Mouse (Mus musculus) midbrain, postnatal 0 days (tissue): ENCODE results near the gene Pik3r1. TPM values are rescaled to one million over a fixed set of nuclear protein-coding genes. Genes with fewer than 3 reads are reported as not detected.

ENCODE experiments used
- ATAC-seq: fragments of 200-750 bp; cut with Nextera tagmentation; 2 replicates; pipeline ENCODE4 v1.8.0; 2017; ENCODE audit warnings: moderate number of reproducible peaks, mild to moderate bottlenecking, moderate TSS enrichment, moderate library complexity; ENCODE audit not compliant: low FRiP score
- DNase-seq: peaks from one replicate; pipeline ENCODE4 v3.0.0-alpha.2; 2015; ENCODE audit warnings: low spot score
- H3K27ac ChIP-seq: fragments of 300-500 bp; sonication (generic); 2 replicates; pipeline ENCODE4 v1.5.1; 2014; ENCODE audit warnings: low read depth, mild to moderate bottlenecking, low read length, mixed read lengths
- H3K27me3 ChIP-seq: fragments of 300-500 bp; sonication (generic); 2 replicates; pipeline ENCODE4 v1.6.1; 2014; ENCODE audit warnings: low read length, control low read depth, mixed read lengths; ENCODE audit not compliant: insufficient read depth
- H3K36me3 ChIP-seq: fragments of 300-500 bp; sonication (generic); 2 replicates; pipeline ENCODE4 v1.6.1; 2014; ENCODE audit warnings: low read length, control low read depth, mixed read lengths; ENCODE audit not compliant: insufficient read depth
- H3K4me1 ChIP-seq: fragments of 300-500 bp; sonication (generic); 2 replicates; pipeline ENCODE4 v1.6.1; 2014; ENCODE audit warnings: mild to moderate bottlenecking, control low read depth, antibody characterized with exemption, low read length, mixed read lengths; ENCODE audit not compliant: insufficient read depth
- H3K4me2 ChIP-seq: fragments of 300-500 bp; sonication (generic); 2 replicates; pipeline ENCODE4 v1.6.1; 2014; ENCODE audit warnings: low read depth, mild to moderate bottlenecking, low read length, mixed read lengths; ENCODE audit not compliant: poor library complexity, severe bottlenecking
- H3K4me3 ChIP-seq: fragments of 300-500 bp; sonication (generic); 2 replicates; pipeline ENCODE4 v1.5.1; 2014; ENCODE audit warnings: low read depth, mild to moderate bottlenecking, low read length, moderate library complexity
- H3K9ac ChIP-seq: fragments of 300-500 bp; sonication (generic); replicated peaks from 2 replicates; pipeline ENCODE4 v1.6.1; 2014; ENCODE audit warnings: mild to moderate bottlenecking, low read length, moderate library complexity, mixed read lengths; ENCODE audit not compliant: poor library complexity, severe bottlenecking
- H3K9me3 ChIP-seq: fragments of 300-500 bp; sonication (generic); 2 replicates; pipeline ENCODE4 v1.6.1; 2016; ENCODE audit warnings: low read length, control low read depth
- CTCF ChIP-seq: IDR thresholded peaks from 2 replicates; pipeline ENCODE4 v1.5.1; 2016; ENCODE audit warnings: antibody characterized with exemption, mild to moderate bottlenecking
- WGBS: fragments of 180-500 bp; shearing (Covaris S2); extraction: QIAGEN DNeasy Blood & Tissue Kit; methylation state at CpG from one replicate; pipeline ENCODE4 v1.1.7; 2014; 5-methylcytosine and 5-hydroxymethylcytosine counted together
- polyA plus RNA-seq: library from polyadenylated mRNA; unstranded; fragments of >200 nt; fragmentation: Nextera tagmentation; extraction: Ambion mirVana; gene quantifications from 2 replicates; pipeline ENCODE4 v1.2.1, GENCODE M21; 2015
- total RNA-seq: library from RNA; depleted of rRNA; stranded (reverse); fragments of >200 nt; gene quantifications from 2 replicates; pipeline ENCODE4 v1.2.3, GENCODE M21; 2014

The Pik3r1 gene
- total and polyA plus RNA-seq, 2 experiments from 2014 or later: 54.4 to 99.2 TPM

- no peak overlapping the region for H3K27ac ChIP-seq
- no peaks in the 10 kb centered on the region for H3K27me3 ChIP-seq
- H3K4me3 ChIP-seq: no peak overlapping the region
- no peaks in the 10 kb centered on the region for H3K9me3 ChIP-seq
- TF ChIP-seq CTCF: no peak
- no peak for DNase-seq
- WGBS: 78% methylated on average over 5 of the region's 5 CpGs
- no peak overlapping the region for H3K4me2 ChIP-seq
- no peak for ATAC-seq
- no peaks in the 10 kb centered on the region for H3K36me3 ChIP-seq
- H3K4me1 ChIP-seq: peaks cover 4% of the 10 kb centered on the region; the same call in 1 of the 2 replicates
- no peak overlapping the region for H3K9ac ChIP-seq
These were observed 40.2 kb downstream of the Pik3r1 start for GRCm38 (mm10) chr13:101727837-101728236.

DNA sequence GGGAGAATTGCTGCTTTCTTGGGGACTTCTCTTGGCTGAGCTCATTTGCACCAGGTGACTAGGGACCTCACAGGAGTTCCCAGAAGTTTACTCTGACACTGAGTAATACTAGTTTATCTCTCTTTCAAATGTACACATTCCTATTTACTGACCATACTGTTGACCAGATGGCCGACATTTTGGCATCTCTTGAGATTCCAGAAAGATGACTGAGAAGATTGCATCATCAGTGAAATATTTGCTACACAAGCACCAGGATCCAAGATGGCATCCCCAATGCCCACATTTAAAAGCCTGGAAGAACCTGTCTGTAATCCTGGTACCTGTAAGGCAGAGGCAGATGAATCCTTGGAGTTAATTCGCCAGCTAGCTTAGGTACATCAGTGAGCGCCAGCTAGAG is 41.1 kb downstream of the Pik3r1 start:
- no peaks in the 10 kb centered on the region for H3K36me3 ChIP-seq
- H3K4me3 ChIP-seq: no peak overlapping the region
- H3K27ac ChIP-seq: no peak overlapping the region
- no peak overlapping the region for H3K9ac ChIP-seq
- H3K4me2 ChIP-seq: no peak overlapping the region
- no peak for TF ChIP-seq CTCF
- H3K4me1 ChIP-seq: peaks cover 4% of the 10 kb centered on the region; the same call in 1 of the 2 replicates
- H3K9me3 ChIP-seq: no peaks in the 10 kb centered on the region
- no peak for DNase-seq
- no peak for ATAC-seq
- H3K27me3 ChIP-seq: no peaks in the 10 kb centered on the region
- 96% methylated on average over 3 of the region's 3 CpGs for WGBS

DNA sequence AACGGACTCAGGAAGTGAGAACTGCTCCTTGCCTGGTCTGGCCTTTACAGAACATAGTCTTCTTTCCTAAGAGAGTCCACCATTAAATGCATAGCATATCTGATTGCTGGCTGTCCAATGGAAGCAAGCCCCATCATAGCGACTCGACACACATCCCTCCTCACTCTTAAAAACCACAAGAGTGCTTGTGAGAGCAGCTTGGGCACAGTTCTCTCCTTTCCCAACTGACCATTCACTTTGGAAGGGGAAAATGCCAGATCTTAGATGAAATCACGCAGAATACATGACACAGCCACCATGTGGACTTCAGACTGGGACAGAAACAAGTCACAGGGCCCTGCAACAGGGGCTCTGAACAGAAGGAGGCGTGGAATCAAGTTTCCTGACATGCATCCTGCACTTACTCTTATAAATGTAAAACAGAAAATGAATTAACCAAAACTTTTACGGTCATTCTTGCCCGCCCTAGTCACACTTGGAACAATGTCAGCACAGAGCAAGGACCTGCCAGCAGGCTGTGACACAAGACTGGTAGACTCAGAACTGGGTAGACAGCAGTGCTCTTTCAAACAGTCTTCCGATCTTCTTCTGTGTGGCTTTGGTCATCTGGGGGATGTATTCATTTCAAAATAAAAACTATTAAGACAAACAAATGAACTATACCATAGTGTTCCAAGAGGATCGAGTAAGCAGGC is 46.0 kb downstream of the Pik3r1 start:
- no peak for DNase-seq
- Histone ChIP-seq H3K9ac (no peak overlapping the region), H3K4me2 (no peak overlapping the region), H3K4me3 (no peak overlapping the region), H3K9me3 (no peaks in the 10 kb centered on the region), H3K4me1 (no peaks in the 10 kb centered on the region), H3K27ac (no peak overlapping the region), H3K36me3 (no peaks in the 10 kb centered on the region), H3K27me3 (no peaks in the 10 kb centered on the region)
- ATAC-seq: no peak
- WGBS: 88% methylated on average over 9 of the region's 9 CpGs
- no peak for TF ChIP-seq CTCF

DNA sequence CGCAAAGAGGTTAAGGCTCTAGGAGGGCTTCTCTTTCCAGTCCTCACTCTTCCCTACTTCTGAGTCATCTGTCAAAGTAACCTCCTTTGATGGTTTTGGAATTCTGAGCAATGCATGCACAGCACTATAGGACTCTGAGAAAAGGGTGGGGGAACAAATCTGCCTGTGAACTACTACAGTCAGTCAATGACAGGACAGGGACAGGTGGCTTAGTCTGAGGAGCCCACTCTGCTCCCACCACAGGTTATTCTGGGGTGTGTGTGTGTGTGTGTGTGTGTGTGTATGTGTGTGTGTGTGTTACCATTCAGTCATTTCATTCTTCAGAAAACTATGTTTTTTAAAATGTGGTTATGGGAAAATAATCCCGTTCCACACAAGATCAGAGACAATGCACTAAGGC is 46.9 kb downstream of the Pik3r1 start:
- Histone ChIP-seq H3K4me1 (no peaks in the 10 kb centered on the region), H3K36me3 (no peaks in the 10 kb centered on the region), H3K27ac (no peak overlapping the region), H3K4me3 (no peak overlapping the region), H3K27me3 (no peaks in the 10 kb centered on the region), H3K9me3 (no peaks in the 10 kb centered on the region), H3K4me2 (no peak overlapping the region), H3K9ac (no peak overlapping the region)
- DNase-seq (no peak), ATAC-seq (no peak)
- TF ChIP-seq CTCF: no peak
- 100% methylated on average over 1 of the region's 2 CpGs for WGBS

DNA sequence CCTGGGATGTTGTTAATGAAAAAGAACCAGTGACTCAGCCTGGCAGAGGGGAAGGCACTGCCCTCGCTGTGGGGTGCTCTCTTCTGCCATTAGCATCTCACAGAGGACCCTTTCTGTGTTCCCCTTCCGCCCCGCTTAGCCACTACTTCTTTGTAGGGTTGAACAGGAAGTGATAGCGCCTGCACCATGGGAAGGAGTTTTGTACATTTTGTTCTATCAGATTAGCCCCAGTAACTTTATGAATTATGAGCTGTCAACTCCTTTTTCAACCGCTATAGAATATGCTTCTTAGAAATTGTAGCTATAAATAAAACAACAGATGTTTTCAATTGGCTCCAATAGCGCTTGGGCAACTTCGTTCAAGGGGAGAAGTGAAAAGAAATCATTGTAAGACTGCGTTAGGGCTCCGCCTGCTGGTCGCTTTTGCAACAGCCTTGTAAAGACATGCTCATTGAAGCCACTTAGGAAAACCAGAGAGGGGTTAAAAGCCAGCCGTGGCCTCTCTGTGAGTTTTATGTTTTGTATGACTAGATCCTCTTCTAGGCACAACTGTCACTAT is 48.6 kb downstream of the Pik3r1 start:
- no peaks in the 10 kb centered on the region for H3K27me3 ChIP-seq
- H3K9me3 ChIP-seq: no peaks in the 10 kb centered on the region
- peak; percentile 38; the same call in 1 of the 2 replicates for ATAC-seq
- no peak overlapping the region for H3K27ac ChIP-seq
- peak; percentile 91 for TF ChIP-seq CTCF
- H3K9ac ChIP-seq: no peak overlapping the region
- WGBS: 9% methylated on average over 11 of the region's 11 CpGs
- H3K36me3 ChIP-seq: no peaks in the 10 kb centered on the region
- no peak overlapping the region for H3K4me3 ChIP-seq
- DNase-seq: peak; percentile 92
- H3K4me2 ChIP-seq: peak overlapping the region; percentile 31; the same call in 1 of the 2 replicates
- H3K4me1 ChIP-seq: no peaks in the 10 kb centered on the region

- ATAC-seq (no peak), DNase-seq (no peak)
- TF ChIP-seq CTCF: no peak
- Histone ChIP-seq H3K4me3 (no peak overlapping the region), H3K9me3 (no peaks in the 10 kb centered on the region), H3K9ac (no peak overlapping the region), H3K27me3 (no peaks in the 10 kb centered on the region), H3K4me1 (no peaks in the 10 kb centered on the region), H3K4me2 (no peak overlapping the region), H3K27ac (no peak overlapping the region), H3K36me3 (no peaks in the 10 kb centered on the region)
- WGBS: 74% methylated on average over 7 of the region's 7 CpGs
These were observed 49.3 kb downstream of the Pik3r1 start for GRCm38 (mm10) chr13:101718744-101719143.
